Mouse (Mus musculus) heart, adult 2 months (tissue): ENCODE data around the gene Ccdc15.

Experiments used
- CTCF ChIP-seq: fragments of 200-600 bp; IDR thresholded peaks from 2 replicates; pipeline ENCODE4 v1.8.1; 2022; ENCODE audit warnings: antibody characterized with exemption, mild to moderate bottlenecking, moderate library complexity
- EP300 ChIP-seq: fragments of 200-500 bp; IDR thresholded peaks from 2 replicates; pipeline ENCODE4 v1.6.1; 2011; ENCODE audit warnings: low read depth, low read length, control low read depth; ENCODE audit not compliant: insufficient read depth
- POLR2A ChIP-seq: fragments of 200-500 bp; IDR thresholded peaks from 2 replicates; pipeline ENCODE4 v1.6.1; 2011; ENCODE audit warnings: mild to moderate bottlenecking, low read depth, low read length, control low read depth; ENCODE audit not compliant: insufficient read depth

- TF ChIP-seq POLR2A = no peak
- TF ChIP-seq CTCF = no peak
- TF ChIP-seq EP300 = no peak
Observed at GRCm38 (mm10) chr9:37358713-37359330, 10.6 kb upstream of the Ccdc15 start.
